Mouse (Mus musculus) kidney, adult 2 months (tissue): ENCODE data around the gene Scarf2.

Source experiments
- CTCF ChIP-seq: fragments of 200-500 bp; conservative IDR thresholded peaks from 2 replicates; pipeline ENCODE4 v1.5.1; 2011; ENCODE audit warnings: low read depth, mild to moderate bottlenecking, control low read depth, low read length, moderate library complexity, mixed read lengths; ENCODE audit not compliant: insufficient read depth, insufficient read length
- POLR2A ChIP-seq: fragments of 200-500 bp; IDR thresholded peaks from one replicate; pipeline ENCODE4 v1.6.1; 2011; ENCODE audit warnings: low read depth, low read length, control low read depth

DNA sequence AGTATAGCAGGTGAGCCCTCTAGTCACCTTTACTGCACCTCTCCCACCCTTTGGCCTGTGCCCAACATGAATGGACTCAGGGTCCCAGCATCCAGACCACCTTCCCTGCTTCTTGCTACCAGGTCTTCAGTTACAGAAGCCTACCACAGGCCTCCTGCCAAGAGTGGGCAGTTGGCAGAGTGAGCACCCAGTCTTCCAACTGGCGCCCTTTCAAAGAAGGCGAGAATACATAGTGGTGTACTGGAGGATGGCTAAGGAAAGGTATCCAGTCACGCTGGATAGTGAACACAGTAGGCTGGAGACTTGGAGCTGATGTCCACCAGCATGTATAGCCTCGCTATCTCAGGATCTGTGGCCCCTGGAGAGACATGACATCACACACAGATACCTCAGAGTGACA lies 3.0 kb upstream of the Scarf2 start:
- no peak for TF ChIP-seq CTCF
- TF ChIP-seq POLR2A: no peak
